Mouse (Mus musculus) retina, embryonic 14.5 days (tissue): ENCODE measurements around the gene Lgals1.

Experiments used
- DNase-seq: peaks from one replicate; pipeline ENCODE4 v3.0.0-alpha.2; 2015; ENCODE audit warnings: low spot score

Lgals1 gene

GRCm38 (mm10) chr15:78912040-78912439 is 14.5 kb upstream of the Lgals1 start:
- peak; percentile 73 for DNase-seq

GRCm38 (mm10) chr15:78913632-78914090 is 12.9 kb upstream of the Lgals1 start, which contains the start of gene Pdxp:
Gene Pdxp (plus strand): TSS chr15:78913919.
- peak; percentile 98 for DNase-seq

DNA sequence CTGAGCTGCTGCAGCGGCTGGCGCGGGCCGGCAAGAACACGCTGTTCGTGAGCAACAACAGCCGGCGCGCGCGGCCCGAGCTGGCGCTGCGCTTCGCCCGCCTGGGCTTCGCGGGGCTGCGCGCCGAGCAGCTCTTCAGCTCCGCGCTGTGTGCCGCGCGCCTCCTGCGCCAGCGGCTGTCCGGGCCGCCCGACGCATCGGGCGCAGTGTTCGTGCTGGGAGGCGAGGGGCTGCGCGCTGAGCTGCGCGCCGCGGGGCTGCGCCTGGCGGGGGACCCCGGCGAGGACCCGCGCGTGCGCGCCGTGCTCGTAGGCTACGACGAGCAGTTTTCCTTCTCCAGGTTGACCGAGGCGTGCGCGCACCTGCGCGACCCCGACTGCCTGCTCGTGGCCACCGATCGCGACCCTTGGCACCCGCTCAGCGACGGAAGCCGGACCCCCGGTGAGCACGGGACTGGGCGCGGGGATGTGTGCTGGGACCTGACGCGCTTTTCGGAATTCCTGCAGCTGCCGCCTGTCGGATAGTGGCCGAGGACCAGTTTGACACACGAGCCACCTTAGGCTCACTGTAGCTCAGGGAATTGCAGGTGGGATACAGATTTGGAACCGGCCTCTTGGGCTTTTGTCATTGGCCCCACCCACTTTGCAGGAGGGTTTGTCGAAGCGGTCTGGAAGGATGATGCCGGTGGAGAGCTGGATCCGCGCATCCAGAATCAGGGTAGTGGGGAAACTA is 12.3 kb upstream of the Lgals1 start:
- DNase-seq: peak; percentile 46

DNA sequence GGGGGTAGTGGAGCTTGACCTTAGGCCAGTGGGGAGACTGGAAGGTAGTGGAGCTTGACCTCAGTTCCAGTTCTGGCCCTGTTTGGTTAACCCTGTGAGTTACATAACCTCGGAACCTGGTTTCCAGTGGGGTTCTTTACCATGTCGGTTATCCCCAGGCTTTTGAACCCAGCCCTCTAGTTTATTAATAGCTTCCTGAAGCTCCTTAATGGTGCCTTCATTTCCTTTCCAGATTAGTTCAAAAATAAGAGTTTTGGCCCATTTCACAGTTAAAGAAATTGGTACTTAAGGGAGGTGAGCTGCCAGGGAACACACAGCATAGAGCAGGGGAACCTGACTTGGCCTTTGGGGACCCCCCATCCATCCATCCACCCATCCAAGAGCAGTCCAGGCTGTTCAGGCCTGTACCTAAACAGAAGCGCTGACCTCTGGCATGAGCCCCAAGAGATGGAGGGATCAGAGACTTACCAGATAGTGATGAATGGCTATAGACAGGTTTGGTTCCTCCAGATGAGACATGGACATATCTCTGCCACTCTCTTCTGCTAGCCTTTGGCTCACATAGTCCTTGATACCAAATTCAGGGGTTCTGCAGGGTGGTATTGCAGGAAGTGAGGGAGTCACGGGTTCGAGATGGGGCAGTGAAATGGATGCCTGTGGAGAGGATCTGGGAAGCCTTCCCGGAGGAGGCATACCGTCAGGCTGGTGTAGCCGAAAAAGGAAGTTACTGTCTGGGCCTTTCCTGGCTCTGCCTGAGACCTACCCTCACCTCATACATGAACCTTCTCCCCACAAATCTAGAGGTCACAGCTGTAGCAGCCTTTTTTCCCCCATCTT is 11.5 kb upstream of the Lgals1 start:
- no peak for DNase-seq

GRCm38 (mm10) chr15:78915660-78916017 is 10.9 kb upstream of the Lgals1 start:
- peak; percentile 91 for DNase-seq

DNA sequence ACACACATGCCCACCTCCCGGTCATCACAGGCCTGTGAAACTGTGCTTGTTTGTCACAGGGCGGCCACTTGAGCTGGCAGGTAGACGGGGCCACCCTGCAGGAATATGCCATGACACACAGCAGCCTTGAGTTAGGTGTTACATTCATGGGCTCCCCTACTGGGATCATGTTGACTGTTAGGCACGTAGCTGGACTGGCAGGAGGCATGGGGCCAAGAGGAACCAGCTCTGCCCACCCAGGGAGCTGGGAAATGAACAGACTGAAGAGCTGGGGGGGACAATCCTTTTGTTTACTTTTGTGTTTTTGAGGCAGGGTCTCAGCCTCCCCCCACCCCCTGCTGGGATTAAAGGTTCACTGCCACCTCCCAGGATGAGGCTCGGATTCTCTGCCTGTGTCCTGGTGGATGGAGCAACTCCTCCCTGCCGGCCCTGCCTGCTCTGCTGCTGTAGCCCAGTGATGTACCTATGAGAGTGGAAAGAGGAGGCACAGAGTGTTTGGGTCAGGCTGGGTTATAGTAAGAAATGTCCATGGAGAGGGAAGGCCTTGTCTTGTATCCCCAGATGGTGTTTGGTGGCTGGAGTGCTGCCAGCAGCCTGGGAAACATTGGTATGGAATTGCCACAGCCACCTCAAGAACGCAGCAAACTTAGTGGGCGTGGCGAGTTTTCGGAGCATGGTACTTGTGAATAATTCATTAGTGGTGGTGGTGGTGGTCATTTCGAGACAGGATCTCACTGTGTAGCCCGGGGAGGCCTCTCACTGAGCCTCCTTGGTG is 10.3 kb upstream of the Lgals1 start:
- no peak for DNase-seq

DNA sequence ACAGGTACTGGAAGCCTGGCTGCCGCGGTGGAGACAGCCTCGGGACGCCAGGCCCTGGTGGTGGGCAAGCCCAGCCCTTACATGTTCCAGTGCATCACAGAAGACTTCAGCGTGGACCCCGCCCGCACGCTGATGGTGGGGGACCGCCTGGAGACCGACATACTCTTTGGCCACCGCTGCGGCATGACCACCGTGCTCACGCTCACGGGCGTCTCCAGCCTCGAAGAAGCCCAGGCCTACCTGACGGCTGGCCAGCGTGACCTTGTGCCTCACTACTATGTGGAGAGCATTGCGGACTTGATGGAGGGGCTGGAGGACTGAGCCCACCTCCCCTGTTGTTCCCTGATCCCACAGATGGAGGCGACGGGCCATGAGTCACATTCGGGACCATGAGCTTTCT is 8.4 kb upstream of the Lgals1 start:
- no peak for DNase-seq

DNA sequence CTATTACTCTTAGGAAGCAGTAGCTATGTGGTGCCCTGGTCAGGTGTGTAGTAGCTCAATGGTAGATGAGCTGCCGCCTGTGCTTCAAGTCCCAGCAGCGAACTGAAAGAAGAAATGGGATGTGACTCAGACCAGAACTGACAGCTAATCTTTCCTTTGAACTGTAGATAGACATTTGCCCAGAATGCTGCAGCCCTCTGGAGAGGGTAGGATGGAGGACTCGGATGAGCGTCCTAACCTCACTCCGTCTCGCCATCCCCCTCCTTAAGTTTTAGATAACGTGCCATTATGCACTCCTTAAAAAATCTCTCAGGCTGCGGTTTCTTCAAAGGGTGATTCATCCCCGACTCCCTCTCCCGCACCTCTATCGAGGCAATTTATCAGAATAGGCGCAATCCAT is 6.6 kb upstream of the Lgals1 start:
- DNase-seq: no peak

- no peak for DNase-seq
These were observed 3.8 kb upstream of the Lgals1 start for GRCm38 (mm10) chr15:78922700-78923099.

DNA sequence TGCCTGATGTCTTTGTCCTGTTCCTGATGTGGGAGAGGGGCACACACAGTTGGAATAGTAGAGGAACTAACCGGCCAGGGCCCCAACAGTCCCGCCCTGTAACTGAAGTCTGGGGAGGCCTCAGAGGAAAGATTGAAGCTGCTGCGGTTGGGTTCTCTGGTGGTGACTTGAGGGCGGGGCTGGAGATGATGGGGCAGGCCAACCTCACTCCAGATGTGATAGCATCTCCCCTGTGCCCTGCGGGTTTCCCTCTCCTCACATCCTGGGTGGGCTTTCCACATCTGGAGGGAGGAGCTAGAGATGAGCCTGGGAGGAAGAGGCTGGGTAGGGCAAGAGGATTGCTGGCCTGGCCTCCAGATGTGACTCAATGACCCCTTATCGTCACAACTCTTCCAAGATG is 2.9 kb upstream of the Lgals1 start:
- DNase-seq: no peak

DNA sequence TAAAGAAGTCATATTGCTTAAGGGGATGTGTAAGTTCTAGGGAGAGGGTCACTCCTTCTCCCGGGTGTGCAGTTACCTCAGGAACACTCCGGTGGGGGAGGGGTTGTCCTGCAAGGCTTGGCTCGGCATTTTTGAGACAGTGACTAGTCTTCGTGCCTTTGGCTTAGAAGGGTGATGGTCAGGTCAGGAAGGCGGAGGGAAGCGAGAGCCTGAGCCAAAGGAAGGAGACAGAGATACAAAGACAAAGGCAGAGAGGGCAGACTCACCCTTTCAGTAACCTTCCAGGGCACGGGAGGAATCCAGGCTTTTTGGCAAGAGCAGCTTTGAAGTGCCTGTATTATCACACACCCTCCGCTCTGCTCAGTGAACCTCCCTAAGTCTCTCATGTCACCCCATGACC is 1.4 kb upstream of the Lgals1 start:
- DNase-seq: no peak

DNA sequence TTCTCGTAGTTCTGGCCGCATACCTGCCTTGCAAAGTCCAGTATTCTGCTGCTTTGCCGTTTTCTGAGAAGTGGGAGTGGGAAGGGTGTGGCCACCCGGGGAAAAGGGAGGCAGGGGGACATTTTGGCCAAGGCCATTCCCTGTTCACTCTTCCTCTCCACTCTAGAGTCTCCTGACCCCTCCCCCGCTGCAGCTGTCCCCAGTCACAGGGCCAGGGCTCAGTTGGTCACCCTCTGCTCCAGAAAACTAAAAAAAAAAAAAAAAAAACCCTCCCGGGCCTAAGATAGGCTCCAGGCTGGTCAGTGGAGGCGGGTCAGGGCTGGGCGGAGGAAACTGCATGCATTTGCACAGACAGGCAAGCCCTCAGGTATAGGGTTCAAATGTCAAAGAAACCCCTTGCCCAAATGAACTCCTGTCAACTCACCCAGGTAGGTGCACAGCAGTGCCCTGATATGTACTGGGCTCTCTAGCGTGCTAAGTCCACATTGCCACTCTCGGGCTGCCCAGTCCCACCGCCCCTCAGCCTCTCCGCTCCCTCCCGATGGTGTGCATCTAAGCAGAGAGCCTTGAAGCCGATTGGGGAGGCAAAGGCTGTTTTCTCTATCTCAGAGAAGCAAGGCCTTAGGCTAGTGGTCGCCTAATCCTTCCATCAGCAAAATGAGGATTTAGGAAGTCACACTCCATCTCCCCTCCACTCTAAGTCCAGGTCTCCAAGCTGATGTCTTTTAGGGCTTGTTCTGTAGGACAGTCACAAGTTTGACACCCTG is 679 bp downstream of the Lgals1 start:
- DNase-seq: peak; percentile 40

GRCm38 (mm10) chr15:78927788-78928457 is 1.4 kb downstream of the Lgals1 start:
- DNase-seq: peak; percentile 58

GRCm38 (mm10) chr15:78928539-78928938 is 2.0 kb downstream of the Lgals1 start:
- DNase-seq: no peak

DNA sequence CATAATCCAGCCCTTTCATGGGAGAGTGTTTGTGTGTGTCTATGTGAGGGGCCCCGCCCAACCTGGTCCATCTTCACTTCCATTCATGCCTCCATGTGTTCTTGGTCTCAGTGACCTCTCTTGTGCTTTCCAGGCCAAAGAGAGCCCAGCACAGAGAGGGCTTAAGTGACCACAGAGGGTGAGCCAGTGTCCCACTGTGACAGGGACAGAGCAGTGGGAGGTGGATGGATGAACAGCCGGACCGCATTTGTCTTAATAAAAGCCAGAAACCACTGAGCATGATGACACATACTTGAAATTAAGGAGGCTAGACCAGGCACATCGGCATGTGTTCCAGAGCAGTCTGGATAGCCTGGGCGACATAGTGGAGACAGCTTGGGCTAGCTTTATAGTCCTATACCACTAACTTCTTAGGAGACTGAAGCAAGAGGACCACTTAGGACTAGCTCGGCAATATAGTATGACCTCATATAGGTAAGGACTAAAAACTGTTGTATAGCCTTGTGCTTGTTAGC is 3.7 kb downstream of the Lgals1 start:
- DNase-seq: no peak

DNA sequence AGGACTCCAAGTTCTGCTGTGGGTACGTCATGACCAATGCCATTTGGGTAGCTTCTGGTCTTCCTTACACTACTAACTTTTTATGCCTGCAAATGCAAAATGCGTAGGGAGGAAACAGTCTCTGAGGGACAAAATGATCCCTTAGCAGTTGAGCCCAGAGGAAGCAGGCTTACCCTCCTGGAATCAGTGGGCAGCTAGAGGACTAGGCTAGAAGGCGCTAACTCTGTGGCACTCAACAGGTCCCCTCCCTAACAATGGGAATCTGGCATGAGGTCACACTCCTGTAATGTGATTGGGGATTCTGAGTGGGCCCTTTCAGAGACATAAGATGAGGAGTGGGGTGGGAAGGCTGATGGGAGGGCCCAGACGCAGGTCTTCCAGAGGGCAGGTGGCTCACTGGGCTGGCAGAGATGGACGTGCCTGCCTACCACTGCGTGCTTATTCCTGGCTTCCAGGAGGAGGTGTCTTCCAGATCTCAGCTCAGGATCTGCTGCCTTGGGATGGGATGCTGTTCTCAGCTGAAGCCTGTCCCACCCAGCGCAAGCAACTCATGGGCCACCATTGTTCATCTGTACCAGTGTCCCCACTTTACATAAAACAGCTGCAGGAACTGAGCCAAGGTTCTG is 4.4 kb downstream of the Lgals1 start:
- DNase-seq: no peak

- DNase-seq: peak; percentile 47
These were observed 5.1 kb downstream of the Lgals1 start for GRCm38 (mm10) chr15:78931577-78931976.

DNA sequence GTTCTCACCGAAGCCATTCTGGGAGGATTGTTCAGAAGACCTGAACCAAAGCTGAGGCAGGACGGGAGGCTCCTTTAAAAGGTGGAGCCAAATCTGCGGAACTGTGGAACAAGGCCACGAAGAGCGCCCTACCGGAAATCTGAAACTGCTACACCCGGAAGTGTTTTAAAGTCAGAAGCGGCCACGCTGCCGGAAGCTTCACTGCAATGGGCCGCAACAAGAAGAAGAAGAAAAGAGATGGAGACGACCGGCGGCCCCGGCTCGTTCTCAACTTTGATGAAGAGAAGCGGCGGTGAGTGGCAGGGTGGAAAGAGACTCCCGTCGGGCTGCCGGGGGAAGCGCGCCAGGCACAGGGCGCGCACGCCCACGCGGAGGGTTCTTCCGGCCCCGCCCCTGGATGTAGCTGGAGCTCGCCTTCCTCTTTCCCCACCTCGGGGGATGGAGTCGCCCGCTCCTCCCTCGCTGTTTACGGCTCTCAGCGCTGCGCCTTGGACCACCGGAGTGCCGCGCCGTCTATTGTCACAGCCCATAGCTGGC is 8.3 kb downstream of the Lgals1 start, which contains the start of gene Nol12:
Gene Nol12, plus strand, starts transcription at position 150 of the 537 bp plus-strand sequence.
- peak; percentile 94 for DNase-seq

DNA sequence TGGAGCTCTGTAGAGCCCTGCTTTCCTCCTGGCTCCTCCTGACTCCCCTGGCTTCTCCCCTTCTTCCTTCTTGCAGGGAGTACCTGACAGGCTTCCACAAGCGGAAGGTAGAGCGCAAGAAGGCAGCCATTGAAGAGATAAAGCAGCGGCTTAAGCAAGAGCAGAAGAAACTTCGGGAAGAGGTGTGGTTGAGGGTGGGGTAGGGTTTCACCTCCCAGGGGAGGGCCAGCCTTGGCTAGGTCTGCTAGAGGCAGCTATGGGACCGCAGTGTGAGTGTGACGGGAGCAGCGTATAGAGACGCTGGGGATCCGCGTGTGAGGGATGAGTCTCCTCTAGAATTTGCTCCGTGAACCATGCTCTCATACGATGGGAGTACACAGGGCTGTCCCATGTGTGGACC is 9.9 kb downstream of the Lgals1 start:
- no peak for DNase-seq

DNA sequence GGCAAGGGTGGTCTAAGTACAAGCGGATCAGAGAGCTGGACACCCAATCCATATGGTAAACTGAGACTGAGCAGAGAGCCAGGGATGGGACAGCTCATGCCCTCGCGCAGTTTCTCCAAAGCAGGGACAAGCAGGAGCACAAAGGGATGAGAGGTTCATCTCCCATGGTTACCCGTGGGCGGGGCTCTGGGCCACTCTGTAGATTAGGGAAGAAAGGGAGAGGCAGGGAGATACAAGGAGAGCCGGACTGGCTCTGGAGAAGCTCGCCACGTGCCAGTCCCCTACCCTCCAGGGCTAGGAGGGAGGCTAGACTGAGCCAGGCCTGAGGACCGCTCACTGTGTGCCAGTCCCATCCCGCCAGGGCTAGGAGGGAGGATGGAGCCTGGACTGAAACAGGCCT is 10.8 kb downstream of the Lgals1 start:
- no peak for DNase-seq
